Mouse (Mus musculus) liver, adult (tissue): ENCODE data around the gene Acot13.
A peak's percentile ranks its signal among the peaks of the same experiment; 100 is the strongest.

Source experiments
- GATA4 ChIP-seq: IDR thresholded peaks from 2 replicates; pipeline ENCODE4 v1.6.1; 2014; ENCODE audit warnings: mild to moderate bottlenecking, low read length; ENCODE audit not compliant: insufficient replicate concordance

The Acot13 gene

DNA sequence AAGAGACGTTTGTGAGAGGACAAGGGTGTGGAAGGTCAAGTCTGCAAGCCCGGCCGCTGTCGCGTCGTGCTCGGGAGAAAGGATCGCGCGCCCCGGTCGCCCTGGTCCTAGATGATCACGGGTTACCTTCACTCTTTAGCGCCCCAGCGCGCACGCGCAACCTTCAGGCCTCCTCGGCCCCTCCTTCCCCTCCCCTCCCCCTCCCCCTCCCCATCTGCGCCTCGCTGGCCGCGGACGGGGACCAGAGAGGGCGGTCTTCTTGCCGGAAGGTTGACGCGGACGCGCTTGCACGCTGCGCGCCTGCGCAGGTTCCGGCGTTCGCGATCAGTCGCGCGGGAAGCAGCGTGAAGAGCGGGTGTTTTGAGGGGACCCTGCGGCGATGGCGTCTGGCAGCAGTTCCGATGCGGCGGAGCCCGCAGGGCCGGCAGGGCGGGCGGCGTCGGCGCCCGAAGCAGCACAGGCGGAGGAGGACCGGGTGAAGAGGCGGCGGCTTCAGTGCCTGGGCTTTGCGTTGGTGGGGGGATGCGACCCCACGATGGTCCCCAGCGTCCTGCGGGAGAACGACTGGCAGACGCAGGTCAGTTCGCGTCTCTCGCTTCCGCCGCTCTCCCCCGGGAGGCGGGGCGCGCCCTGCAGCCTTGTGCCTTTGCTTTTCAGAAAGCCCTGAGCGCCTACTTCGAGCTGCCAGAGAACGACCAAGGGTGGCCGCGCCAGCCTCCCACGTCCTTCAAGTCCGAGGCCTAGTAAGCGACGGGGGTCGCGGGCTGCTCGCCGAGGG is at the start of gene Acot13, which contains the start of gene Tdp2:
Gene Acot13, minus strand, starts transcription at position 188 of the 778 bp plus-strand sequence.
Gene Tdp2, plus strand, starts transcription at position 327 of the 778 bp plus-strand sequence.
- TF ChIP-seq GATA4: peak; percentile 18; the same call in 1 of the 2 replicates

DNA sequence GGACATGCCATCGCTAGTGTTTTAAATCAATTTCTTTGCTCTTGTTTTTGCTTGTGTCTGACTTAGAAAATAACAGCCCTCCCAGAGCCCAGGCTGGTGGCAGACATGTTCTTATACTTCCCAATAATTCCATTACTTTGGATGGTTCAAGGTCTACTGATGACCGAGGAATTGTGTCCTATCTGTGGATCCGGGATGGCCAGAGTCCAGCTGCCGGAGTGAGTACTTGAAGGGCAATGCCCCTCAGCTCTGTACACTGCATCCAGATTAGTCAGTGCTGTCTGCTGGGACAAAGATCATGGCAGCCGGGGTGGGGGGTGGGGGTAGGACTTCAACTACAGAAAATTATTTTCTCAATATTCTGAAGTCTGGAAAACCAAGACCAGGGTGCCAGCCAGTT is 49.4 kb upstream of the Acot13 start:
- TF ChIP-seq GATA4: peak; percentile 21; the same call in 1 of the 2 replicates

DNA sequence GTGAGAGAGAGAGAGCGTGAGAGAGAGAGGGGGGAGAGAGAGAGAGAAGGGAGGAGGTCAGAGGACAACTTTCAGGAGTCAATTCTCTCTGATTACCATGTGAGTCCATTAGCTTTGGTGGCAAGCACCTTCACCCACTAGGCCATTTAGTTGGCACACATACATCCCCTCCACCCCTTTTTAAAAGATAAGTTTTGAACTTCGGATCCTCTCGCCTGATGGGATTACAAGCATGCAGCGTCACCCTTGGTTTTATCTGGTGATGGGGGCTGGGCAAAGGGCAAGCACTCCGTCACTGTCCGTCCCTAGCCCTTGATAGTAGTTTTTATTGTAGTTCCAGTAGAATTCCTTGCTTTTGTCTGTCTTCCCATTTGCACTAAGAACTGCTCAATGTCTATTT is 48.9 kb upstream of the Acot13 start:
- TF ChIP-seq GATA4: peak; percentile 95

DNA sequence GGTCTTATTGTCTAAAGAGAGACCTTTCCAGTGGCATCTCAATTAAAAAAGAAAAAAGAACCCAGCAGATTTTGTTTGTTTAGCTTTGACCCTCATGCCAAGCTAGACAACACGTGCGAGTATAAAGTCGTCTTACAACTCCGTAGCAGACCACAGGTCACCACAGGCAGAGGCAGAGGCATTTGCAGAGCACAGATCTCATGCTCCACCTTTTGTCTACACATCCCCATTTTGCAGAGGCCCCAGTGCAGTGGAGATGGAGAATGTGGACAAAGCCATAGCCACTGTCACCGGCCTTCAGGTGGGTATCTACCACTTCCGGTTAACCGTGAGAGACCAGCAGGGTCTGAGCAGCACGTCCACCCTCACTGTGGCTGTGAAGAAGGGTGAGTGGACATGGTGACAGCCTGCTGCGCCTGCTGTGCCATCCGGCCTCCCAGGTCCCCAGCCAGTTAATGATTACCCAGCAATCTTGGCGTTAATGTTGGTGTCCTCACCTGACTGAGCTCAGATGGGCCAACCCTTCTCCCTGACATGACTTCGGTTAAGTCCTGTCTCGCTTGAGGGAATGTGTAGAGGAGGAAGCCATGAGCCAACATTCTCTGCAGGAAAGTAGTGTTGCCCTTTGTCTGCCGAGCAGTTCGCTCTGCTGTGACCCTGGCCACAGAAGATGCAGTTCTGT is 48.2 kb upstream of the Acot13 start:
- TF ChIP-seq GATA4: no peak; the same call in 1 of the 2 replicates

DNA sequence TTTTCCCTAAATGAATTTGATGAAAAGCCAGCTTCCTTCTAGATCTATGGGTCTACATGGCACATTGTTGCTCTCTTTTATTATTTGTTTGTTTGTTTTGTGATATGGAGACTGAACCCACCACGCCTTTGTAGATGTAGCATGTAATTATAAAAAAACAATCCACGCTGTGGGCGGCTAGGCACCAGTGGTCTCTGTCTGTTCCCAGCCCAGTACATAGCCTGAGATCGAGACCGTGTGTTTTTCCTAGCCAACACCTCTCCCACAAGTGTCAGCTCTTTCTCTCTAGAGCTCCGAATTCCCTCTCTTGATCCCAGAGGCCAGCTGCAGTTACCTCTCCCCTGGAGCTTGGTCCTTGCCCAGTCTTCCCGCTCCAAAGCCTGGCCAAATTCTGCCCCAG is 36.9 kb upstream of the Acot13 start:
- no peak for TF ChIP-seq GATA4

DNA sequence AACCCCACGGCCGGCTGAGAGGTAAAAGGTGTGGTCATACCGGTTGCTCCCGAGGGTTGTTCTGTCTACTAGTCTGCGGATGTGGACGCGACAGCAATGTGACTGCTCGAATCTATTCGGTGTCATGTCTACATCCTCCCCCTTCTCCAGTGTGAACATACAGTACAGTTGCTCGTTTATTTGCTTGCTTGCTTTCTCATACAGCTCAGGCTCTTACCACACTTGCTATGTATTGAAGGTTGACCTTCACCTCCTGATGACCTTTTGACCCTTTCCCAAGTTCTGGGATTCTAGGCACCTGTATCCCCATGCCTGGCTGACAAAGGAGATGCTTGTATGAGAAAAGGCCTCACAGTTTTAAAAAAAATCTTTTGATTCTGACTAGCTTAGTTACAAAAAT is 36.4 kb upstream of the Acot13 start:
- TF ChIP-seq GATA4: no peak

DNA sequence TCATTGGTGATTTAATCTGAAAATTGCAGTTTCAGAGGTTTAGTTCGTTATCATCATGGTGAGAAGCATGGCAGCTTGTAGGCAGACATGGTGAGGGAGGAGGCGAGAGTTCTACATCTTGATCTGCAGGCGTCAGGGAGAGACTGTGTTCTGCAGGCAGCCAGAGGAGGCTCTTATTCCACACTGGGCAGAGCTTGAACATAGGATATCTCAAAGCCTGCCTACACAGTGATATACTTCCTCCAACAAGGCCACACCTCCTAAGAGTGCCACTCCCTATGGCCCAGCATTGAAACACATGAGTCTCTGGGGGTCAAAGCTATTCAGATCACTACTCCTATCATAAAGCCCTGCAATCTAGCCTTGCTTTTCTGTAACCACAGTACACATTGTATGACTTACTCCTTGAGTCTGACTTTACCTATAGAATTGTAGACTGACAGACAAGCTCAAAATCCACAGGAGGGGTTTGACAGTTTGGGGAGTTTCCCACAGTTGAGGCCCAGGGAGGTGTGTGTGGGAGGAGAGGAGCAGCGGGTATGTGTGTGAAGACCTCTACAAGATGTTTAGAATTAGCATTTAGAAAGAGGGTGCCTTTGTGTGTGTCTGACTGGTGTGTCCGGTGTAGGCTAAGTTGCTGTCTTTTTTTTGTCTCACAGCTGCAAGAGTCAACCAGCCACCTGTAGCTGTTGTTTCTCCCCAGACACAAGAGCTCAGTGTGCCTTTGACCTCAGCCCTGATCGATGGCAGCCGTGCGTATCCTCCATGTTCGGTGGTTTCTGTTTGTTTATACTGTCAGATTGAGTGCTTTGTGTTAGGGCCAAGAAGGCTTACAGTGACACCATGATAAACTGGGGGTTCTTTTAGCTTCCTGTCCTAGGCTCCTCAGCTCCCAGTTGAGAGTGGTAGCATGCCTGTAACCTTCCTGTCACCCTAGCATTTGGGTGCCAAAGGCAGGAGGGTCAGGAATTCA is 35.4 kb upstream of the Acot13 start:
- TF ChIP-seq GATA4: no peak

DNA sequence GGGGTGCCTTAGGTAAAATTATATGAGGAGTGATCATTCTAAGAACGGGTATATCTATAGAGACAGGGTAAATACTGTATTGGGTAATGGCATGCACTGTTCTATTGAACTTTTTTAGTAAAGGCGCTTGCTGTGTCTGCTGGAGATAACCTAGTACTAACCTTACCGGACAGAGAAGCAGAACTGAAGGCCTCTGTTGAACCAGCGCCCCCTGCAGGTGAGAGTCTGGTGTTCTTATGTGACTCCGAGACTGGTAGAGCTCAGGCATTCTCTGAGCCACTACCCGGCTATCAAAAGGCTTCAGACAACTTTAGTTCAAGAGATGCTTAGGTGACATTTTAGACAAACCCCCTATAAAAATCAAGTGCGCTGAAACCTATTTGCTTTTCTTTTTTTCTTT is 31.2 kb upstream of the Acot13 start:
- no peak for TF ChIP-seq GATA4

DNA sequence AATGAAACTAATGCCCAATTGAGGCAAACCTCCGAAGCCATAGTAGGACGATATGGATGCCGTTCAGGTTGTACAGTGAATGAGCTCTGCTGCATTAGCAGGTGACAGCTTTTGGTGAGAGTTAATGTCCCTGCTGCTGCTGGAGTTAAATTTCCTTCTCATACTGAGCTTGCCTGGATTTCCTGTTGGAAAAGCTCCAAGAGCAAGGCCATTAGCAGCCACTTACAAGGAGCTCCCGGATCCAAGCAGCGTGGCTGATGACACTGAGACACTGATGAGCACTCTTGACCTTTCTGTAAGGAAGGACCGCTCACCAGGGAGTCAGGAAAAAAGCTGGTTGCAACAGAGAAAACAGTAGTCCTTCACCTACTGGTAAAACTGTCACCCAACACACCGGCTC is 30.7 kb upstream of the Acot13 start:
- no peak for TF ChIP-seq GATA4

DNA sequence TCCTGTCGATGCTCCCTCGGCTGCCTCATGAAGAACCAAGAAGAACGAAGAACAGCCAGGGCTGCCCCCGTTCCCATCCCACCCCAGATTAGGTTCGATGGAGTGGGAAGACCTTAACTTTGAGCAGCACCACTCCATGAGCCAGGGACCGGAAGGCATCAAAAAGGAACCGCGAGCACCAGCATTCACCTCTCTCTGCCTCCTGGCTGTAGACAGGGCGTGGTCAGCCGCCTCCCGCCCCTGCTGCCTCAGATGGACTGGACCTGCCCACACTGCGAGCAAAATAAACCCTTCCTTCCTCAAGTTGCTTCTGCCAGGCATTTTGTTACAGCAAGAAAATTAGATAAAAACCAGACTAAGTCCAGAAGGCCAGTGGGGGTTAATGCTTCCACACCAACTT is 29.7 kb upstream of the Acot13 start:
- no peak for TF ChIP-seq GATA4

DNA sequence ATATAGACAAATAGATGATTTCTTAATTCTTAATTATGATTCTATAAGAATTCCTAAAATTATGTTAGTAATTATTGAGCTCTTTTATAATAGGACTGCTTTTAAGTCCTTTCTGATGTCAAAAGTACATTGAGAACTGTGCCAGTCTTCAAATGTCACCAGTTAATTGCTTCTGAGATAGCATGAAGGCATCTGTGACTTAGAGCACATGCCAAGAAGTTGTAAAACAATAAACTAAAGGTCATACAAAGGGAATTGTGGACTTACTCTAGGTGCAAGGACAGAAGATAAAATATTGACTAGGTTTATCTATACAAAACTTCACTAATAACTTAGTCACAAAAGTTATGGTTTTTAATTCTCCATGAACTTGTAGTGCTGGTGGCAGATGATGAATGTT is 27.8 kb upstream of the Acot13 start:
- no peak for TF ChIP-seq GATA4

DNA sequence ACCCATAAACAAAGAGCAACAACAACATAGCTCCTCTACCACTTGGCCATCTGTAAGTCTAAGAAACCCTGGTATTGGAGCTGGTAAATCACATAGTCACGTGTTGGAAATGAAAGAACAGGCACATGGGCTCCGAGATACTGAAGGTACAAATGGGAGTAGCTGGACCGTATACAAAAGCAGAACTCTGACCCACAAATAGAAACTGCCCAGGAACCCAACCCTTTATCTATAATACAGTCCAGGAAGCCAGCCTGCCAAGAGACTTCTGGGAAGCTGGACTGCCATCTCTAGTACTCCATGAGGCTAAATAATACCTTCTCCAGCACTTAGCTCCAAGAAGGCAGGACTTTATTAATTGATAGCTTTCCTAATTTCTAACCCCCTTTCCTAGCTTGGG is 21.2 kb upstream of the Acot13 start:
- TF ChIP-seq GATA4: no peak

DNA sequence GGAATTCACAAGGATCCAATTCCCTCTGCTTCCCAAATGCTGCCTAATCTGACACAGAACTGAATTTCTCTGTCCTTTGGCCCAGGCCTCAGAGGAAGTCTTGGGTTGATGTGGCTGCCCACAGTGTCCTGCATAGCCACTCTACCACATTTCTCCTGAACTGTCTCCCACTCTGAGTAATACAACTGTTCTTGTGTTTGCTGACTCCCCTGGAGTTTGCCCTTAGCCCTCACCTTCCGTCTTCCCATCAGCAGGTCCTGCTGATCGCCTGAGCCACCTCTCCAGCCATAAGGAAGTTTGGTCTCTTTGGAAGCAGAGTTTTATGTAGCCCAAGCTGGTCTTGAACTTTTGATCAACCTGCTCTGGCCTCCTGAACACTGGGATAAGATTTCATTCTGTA is 20.6 kb upstream of the Acot13 start:
- no peak for TF ChIP-seq GATA4

DNA sequence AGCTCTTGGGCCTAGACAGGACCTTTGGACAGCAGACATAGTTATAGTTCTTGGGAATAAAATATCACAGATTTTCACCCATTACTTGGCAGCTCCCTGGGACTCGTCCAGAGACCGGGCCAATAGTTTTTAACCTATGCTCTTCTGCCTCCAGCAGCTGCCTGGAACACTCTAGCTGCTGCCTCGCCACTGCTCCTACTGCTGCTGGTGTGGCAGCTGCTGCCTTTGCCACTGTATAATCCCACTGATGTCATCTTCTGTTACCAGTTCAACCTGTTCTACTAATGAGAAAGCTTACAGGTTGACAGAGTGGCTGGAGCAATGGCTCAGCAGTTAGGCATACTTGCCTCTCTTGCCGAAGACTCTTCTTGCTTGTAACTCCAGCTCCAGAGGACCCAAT is 18.0 kb upstream of the Acot13 start:
- TF ChIP-seq GATA4: no peak
